17 mouse cellular contexts compared by ENCODE assay signal in the genomic region with DNA sequence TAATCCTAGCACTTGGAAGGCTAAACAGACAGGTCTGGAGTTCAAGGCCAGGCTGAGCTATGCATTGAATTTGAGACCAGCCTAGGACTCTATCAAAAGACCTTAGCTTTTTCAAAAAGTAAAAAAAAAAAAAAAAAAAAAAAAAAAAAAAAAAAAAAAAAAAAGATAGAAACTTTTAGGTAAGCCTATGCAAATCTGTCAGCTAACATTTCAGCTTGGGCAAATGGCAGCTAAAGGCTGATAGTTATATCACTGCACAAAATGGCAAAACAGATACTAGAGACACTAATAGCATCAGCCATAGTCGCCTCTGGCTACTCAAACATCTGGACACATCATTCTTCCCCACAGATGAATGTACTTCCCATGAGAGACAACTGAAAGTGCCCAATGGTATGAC.
"Had no signal": no experiment of that assay in that cellular context is flagged by ENCODE, and none has a peak within 500 bp of the region (broad histone marks: within the 10 kb centered on the region; RNA-seq: fewer than 3 reads in every experiment).

No protein-coding gene starts in this region.

- DNase-seq: kidney, adult 18-20 months; kidney, adult 9 months; kidney, postnatal 14 days; kidney, postnatal 4 days; layer of hippocampus, adult 9-11 months; layer of hippocampus, postnatal 36 days; liver, postnatal 0 days; lung, postnatal 10 days; lung, postnatal 36 days; retina, postnatal 1 day; right cerebral cortex, postnatal 25 days; spleen, adult 18-20 months; thymus, postnatal 25 days had no signal

- H3K27me3 ChIP-seq: liver, embryonic 12.5 days; megakaryocyte, embryonic 14.5 days; neural tube, embryonic 12.5 days; stomach, embryonic 15.5 days had no signal

- H3K36me3 ChIP-seq: liver, embryonic 12.5 days; neural tube, embryonic 12.5 days; stomach, embryonic 15.5 days had no signal

- H3K27ac ChIP-seq: neural tube, embryonic 12.5 days had no signal

- H3K9me3 ChIP-seq: liver, embryonic 12.5 days; megakaryocyte, embryonic 14.5 days; neural tube, embryonic 12.5 days; stomach, embryonic 15.5 days had no signal

- H3K9ac ChIP-seq: stomach, embryonic 15.5 days had no signal
